Mouse (Mus musculus): ENCODE measurements around the gene Gp5. TPM values are rescaled to one million over a fixed set of nuclear protein-coding genes. Genes with fewer than 3 reads are reported as not detected.

The Gp5 gene
- polyA plus RNA-seq, 1 experiment from 2014 or later, result 3.2 TPM

DNA sequence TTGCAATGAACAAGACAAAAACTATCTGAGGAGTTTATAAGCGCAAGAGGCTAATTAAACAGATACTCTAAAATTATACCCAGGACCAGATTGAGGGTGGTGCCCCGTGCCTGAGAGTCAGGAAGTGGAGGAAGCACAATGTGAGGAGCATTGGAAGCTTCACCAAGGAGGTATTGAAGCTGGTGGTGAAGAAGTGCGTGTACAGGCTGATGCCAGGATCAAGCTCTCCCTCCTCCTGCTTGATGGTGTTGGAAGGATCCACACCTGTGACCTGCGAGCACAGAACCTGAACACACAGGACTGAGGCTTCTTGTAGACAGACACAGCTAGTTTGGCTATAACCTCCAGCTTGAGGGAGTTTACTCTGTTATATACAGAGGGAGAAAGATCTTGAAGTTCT is 4.5 kb downstream of the Gp5 start:
- H3K9ac ChIP-seq (ENCODE audit: low read depth, low read length), result no peak overlapping the region
- 83% methylated on average over 4 of the region's 4 CpGs for WGBS (ENCODE audit: insufficient replicate concordance)
- H3K4me2 ChIP-seq, result no peak overlapping the region
- H3K9me3 ChIP-seq (replicated peaks; ENCODE audit: control insufficient read depth, low read length), result no peaks in the 10 kb centered on the region
- no peak for ATAC-seq (replicated peaks; ENCODE audit: insufficient number of reproducible peaks, low FRiP score, low TSS enrichment)
- peaks cover 14% of the 10 kb centered on the region for H3K4me1 ChIP-seq (ENCODE audit: control insufficient read depth, insufficient read depth, low read length)
- peaks cover 59% of the 10 kb centered on the region for H3K27me3 ChIP-seq (ENCODE audit: control insufficient read depth, insufficient read depth, low read length)
- H3K36me3 ChIP-seq (ENCODE audit: control insufficient read depth, insufficient read depth, low read length), result no peaks in the 10 kb centered on the region
- H3K27ac ChIP-seq (ENCODE audit: low read depth, low read length), result no peak overlapping the region
- no peak overlapping the region for H3K4me3 ChIP-seq (ENCODE audit: low read depth, low read length)

DNA sequence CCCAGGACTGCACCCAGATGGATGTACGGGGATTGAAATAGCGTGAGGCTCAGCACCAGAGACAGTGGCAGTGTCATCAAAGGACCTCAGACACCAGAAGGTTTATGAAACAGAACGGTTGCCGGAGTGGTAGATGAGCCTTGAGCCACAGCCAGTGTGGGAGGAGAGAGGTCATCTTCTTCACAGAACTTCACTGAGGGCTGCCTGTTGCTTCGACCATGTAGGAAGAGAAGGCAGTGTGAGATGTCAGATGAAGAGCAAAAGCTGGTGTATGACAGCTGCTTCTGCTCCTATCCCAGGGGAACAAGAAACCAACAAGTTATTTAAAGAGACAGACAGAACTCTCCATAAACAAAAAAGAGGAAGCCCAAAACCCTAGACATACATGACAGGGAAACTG is 6.3 kb downstream of the Gp5 start:
- WGBS (ENCODE audit: insufficient replicate concordance), result 54% methylated on average over 5 of the region's 5 CpGs
- Histone ChIP-seq H3K4me1 (ENCODE audit: control insufficient read depth, insufficient read depth, low read length) (peaks cover 10% of the 10 kb centered on the region), H3K4me2 (no peak overlapping the region), H3K36me3 (ENCODE audit: control insufficient read depth, insufficient read depth, low read length) (no peaks in the 10 kb centered on the region), H3K9me3 (replicated peaks; ENCODE audit: control insufficient read depth, low read length) (no peaks in the 10 kb centered on the region), H3K27ac (ENCODE audit: low read depth, low read length) (no peak overlapping the region), H3K4me3 (ENCODE audit: low read depth, low read length) (no peak overlapping the region), H3K9ac (ENCODE audit: low read depth, low read length) (no peak overlapping the region), H3K27me3 (ENCODE audit: control insufficient read depth, insufficient read depth, low read length) (peaks cover 48% of the 10 kb centered on the region)
- ATAC-seq (replicated peaks; ENCODE audit: insufficient number of reproducible peaks, low FRiP score, low TSS enrichment), result no peak

- Histone ChIP-seq H3K9ac (ENCODE audit: low read depth, low read length) (no peak overlapping the region), H3K27me3 (ENCODE audit: control insufficient read depth, insufficient read depth, low read length) (peaks cover 39% of the 10 kb centered on the region)
Observed at GRCm38 (mm10) chr16:30303411-30303810, 7.2 kb downstream of the Gp5 start.

DNA sequence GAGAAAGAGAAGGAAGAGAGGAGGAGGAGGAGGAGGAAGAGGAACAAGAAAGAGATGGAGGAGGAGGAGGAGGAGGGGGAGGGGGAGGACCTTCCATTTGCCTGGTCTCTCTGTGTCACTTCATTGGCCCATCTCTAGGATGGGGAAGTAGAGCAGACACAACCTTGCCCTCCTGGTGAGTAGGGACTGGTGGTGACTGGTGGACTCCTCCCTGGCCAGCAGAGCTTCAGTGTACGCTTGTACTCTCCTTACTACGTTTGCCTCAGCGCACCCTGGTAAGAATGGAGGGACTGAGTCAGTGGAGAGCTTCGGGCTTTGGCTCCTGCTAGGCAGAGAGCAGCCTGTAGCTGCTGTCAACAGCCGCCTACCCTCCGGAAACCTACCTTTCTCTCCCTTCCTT is 7.9 kb downstream of the Gp5 start:
- 84% methylated on average over 6 of the region's 6 CpGs for WGBS (ENCODE audit: insufficient replicate concordance)
- no peak overlapping the region for H3K4me3 ChIP-seq (ENCODE audit: low read depth, low read length)
- no peaks in the 10 kb centered on the region for H3K4me1 ChIP-seq (ENCODE audit: control insufficient read depth, insufficient read depth, low read length)
- H3K9ac ChIP-seq (ENCODE audit: low read depth, low read length), result no peak overlapping the region
- H3K27ac ChIP-seq (ENCODE audit: low read depth, low read length), result no peak overlapping the region
- H3K36me3 ChIP-seq (ENCODE audit: control insufficient read depth, insufficient read depth, low read length), result no peaks in the 10 kb centered on the region
- H3K9me3 ChIP-seq (replicated peaks; ENCODE audit: control insufficient read depth, low read length), result no peaks in the 10 kb centered on the region
- ATAC-seq (replicated peaks; ENCODE audit: insufficient number of reproducible peaks, low FRiP score, low TSS enrichment), result no peak
- no peak overlapping the region for H3K4me2 ChIP-seq
- H3K27me3 ChIP-seq (ENCODE audit: control insufficient read depth, insufficient read depth, low read length), result peaks cover 32% of the 10 kb centered on the region

More at GRCm38 (mm10) chr16:30303411-30303810, 7.2 kb downstream of the Gp5 start:
- peaks cover 3% of the 10 kb centered on the region for H3K4me1 ChIP-seq (ENCODE audit: control insufficient read depth, insufficient read depth, low read length)
- no peak overlapping the region for H3K27ac ChIP-seq (ENCODE audit: low read depth, low read length)
- no peaks in the 10 kb centered on the region for H3K9me3 ChIP-seq (replicated peaks; ENCODE audit: control insufficient read depth, low read length)
- no peak overlapping the region for H3K4me2 ChIP-seq
- no peaks in the 10 kb centered on the region for H3K36me3 ChIP-seq (ENCODE audit: control insufficient read depth, insufficient read depth, low read length)
- ATAC-seq (replicated peaks; ENCODE audit: insufficient number of reproducible peaks, low FRiP score, low TSS enrichment), result no peak
- WGBS (ENCODE audit: insufficient replicate concordance), result 80% methylated on average over 2 of the region's 2 CpGs
- H3K4me3 ChIP-seq (ENCODE audit: low read depth, low read length), result no peak overlapping the region

DNA sequence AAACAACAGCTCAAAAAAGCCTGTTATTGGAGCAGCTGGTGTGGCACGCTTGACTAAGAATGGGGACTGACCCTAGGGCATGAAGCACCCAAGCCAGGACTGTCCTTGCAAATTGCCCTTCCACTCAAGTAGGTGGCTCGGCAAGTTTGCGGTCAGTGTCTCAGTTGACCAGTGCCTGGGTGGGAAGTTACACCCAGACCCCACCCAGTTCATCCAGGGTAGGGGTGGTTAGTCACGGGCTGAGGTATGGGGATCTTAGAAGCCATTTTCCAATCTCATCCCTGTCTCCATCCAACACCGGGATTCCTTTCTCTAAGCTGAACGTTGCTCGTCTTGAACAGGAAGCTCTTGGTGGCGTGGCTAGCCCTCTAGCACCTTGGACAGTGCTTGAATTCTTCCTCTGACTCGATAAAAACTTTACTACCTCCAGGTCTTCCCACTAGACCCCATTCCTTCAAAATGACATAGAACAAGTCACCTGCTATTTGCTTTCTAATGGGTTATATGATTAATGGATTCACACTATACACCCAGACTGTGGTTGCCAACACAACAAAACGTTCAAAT is 10.8 kb downstream of the Gp5 start:
- Histone ChIP-seq H3K4me2 (no peak overlapping the region), H3K27ac (ENCODE audit: low read depth, low read length) (no peak overlapping the region), H3K9ac (ENCODE audit: low read depth, low read length) (no peak overlapping the region), H3K36me3 (ENCODE audit: control insufficient read depth, insufficient read depth, low read length) (no peaks in the 10 kb centered on the region), H3K4me1 (ENCODE audit: control insufficient read depth, insufficient read depth, low read length) (no peaks in the 10 kb centered on the region), H3K4me3 (ENCODE audit: low read depth, low read length) (no peak overlapping the region), H3K9me3 (replicated peaks; ENCODE audit: control insufficient read depth, low read length) (no peaks in the 10 kb centered on the region), H3K27me3 (ENCODE audit: control insufficient read depth, insufficient read depth, low read length) (peaks cover 21% of the 10 kb centered on the region)
- WGBS (ENCODE audit: insufficient replicate concordance), result 57% methylated on average over 10 of the region's 10 CpGs
- ATAC-seq (replicated peaks; ENCODE audit: insufficient number of reproducible peaks, low FRiP score, low TSS enrichment), result no peak

GRCm38 (mm10) chr16:30297450-30297849 is 13.1 kb downstream of the Gp5 start:
- no peak overlapping the region for H3K4me2 ChIP-seq
- no peak for ATAC-seq (replicated peaks; ENCODE audit: insufficient number of reproducible peaks, low FRiP score, low TSS enrichment)
- no peak overlapping the region for H3K27ac ChIP-seq (ENCODE audit: low read depth, low read length)
- no peak overlapping the region for H3K4me3 ChIP-seq (ENCODE audit: low read depth, low read length)
- H3K4me1 ChIP-seq (ENCODE audit: control insufficient read depth, insufficient read depth, low read length), result no peaks in the 10 kb centered on the region
- 81% methylated on average over 7 of the region's 7 CpGs for WGBS (ENCODE audit: insufficient replicate concordance)
- peaks cover 11% of the 10 kb centered on the region for H3K27me3 ChIP-seq (ENCODE audit: control insufficient read depth, insufficient read depth, low read length)
- H3K36me3 ChIP-seq (ENCODE audit: control insufficient read depth, insufficient read depth, low read length), result no peaks in the 10 kb centered on the region
- H3K9ac ChIP-seq (ENCODE audit: low read depth, low read length), result no peak overlapping the region
- H3K9me3 ChIP-seq (replicated peaks; ENCODE audit: control insufficient read depth, low read length), result no peaks in the 10 kb centered on the region

DNA sequence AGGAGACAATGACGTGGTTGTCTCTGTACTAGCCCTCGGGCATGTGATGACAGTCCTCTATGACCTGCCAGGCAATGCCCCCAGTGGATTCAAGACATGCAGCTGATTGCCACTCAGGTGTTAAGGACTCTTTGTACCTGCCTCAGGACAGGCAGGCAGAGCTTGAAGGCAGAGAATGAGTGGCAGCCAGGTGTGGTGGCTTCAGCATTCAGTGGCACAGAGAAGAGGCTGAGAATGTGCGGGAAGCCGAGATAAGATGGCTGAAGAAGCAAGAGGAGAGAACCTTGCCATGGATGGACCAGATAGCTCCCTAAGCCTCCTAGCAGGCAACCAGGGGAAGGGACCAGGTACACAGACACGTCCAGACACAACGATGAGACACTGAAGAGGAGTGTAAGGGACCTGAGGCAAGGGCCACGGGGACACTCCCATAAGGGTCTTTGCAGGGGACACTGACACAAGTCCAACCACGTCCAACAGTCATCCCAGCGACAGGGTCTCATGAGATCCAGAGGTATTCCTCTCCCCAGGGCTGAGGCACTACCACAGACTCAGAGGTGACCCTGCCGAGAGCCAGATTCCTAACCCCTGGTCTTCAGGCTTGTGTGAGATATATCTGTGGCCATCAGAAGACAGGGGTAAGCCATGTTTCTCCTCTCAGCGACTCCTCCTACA is 13.8 kb downstream of the Gp5 start:
- no peak for ATAC-seq (replicated peaks; ENCODE audit: insufficient number of reproducible peaks, low FRiP score, low TSS enrichment)
- Histone ChIP-seq H3K27me3 (ENCODE audit: control insufficient read depth, insufficient read depth, low read length) (peaks cover 11% of the 10 kb centered on the region; the same call in 1 of the 2 replicates), H3K4me2 (no peak overlapping the region), H3K4me3 (ENCODE audit: low read depth, low read length) (no peak overlapping the region), H3K4me1 (ENCODE audit: control insufficient read depth, insufficient read depth, low read length) (no peaks in the 10 kb centered on the region), H3K9ac (ENCODE audit: low read depth, low read length) (no peak overlapping the region), H3K9me3 (replicated peaks; ENCODE audit: control insufficient read depth, low read length) (no peaks in the 10 kb centered on the region), H3K36me3 (ENCODE audit: control insufficient read depth, insufficient read depth, low read length) (no peaks in the 10 kb centered on the region), H3K27ac (ENCODE audit: low read depth, low read length) (no peak overlapping the region)
- WGBS (ENCODE audit: insufficient replicate concordance), result 78% methylated on average over 11 of the region's 11 CpGs

DNA sequence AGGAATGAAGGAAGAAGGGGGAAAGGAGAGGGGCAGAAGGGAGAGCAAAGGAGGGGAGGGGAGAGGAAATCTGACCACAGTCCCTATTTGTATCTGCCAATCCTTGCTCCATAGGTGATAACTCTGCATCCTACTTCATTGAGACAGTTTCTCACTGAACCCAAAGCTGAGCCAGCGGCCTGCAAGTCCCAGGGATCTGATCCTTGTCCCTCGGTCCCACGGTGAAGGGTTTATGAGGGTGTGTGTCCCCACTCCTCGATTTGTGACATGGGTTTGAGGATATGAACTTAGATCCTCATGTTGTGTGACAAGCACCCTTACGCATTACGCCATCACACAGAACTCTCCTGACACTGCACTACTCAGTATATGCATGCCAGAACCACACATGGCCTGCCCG is 15.5 kb downstream of the Gp5 start:
- H3K27ac ChIP-seq (ENCODE audit: low read depth, low read length), result no peak overlapping the region
- no peaks in the 10 kb centered on the region for H3K4me1 ChIP-seq (ENCODE audit: control insufficient read depth, insufficient read depth, low read length)
- H3K9me3 ChIP-seq (replicated peaks; ENCODE audit: control insufficient read depth, low read length), result no peaks in the 10 kb centered on the region
- H3K4me2 ChIP-seq, result no peak overlapping the region
- H3K36me3 ChIP-seq (ENCODE audit: control insufficient read depth, insufficient read depth, low read length), result no peaks in the 10 kb centered on the region
- peaks cover 8% of the 10 kb centered on the region; the same call in 1 of the 2 replicates for H3K27me3 ChIP-seq (ENCODE audit: control insufficient read depth, insufficient read depth, low read length)
- no peak overlapping the region for H3K9ac ChIP-seq (ENCODE audit: low read depth, low read length)
- ATAC-seq (replicated peaks; ENCODE audit: insufficient number of reproducible peaks, low FRiP score, low TSS enrichment), result no peak
- no peak overlapping the region for H3K4me3 ChIP-seq (ENCODE audit: low read depth, low read length)
- WGBS (ENCODE audit: insufficient replicate concordance), result 82% methylated on average over 7 of the region's 7 CpGs

DNA sequence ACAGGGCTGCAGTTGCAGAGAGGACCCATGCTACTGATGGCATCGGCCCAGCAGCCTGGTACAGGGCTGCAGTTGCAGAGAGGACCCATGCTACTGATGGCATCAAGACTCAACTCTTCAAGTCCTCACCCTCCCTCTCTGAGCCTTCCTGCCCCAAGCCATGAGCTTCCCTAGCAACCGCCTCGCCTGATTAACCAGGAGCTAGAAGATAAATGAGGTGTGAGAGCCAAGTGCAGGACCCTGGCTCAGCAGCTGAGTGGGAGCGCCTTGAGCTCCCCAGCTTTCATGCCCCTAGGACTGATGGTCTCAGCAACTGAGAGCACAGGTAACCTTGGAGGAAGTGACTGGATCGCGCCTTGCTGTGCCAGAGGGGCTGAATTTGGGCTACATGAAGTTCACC is 20.1 kb downstream of the Gp5 start:
- ATAC-seq (replicated peaks; ENCODE audit: insufficient number of reproducible peaks, low FRiP score, low TSS enrichment), result no peak
- Histone ChIP-seq H3K4me2 (no peak overlapping the region), H3K9ac (ENCODE audit: low read depth, low read length) (no peak overlapping the region), H3K4me1 (ENCODE audit: control insufficient read depth, insufficient read depth, low read length) (no peaks in the 10 kb centered on the region), H3K27me3 (ENCODE audit: control insufficient read depth, insufficient read depth, low read length) (peaks cover 5% of the 10 kb centered on the region), H3K4me3 (ENCODE audit: low read depth, low read length) (no peak overlapping the region), H3K36me3 (ENCODE audit: control insufficient read depth, insufficient read depth, low read length) (no peaks in the 10 kb centered on the region), H3K27ac (ENCODE audit: low read depth, low read length) (no peak overlapping the region), H3K9me3 (replicated peaks; ENCODE audit: control insufficient read depth, low read length) (no peaks in the 10 kb centered on the region)
- WGBS (ENCODE audit: insufficient replicate concordance), result 57% methylated on average over 6 of the region's 6 CpGs

Data from heart, embryonic 11.5 days (tissue).